Mouse (Mus musculus): ENCODE measurements around the gene Gm21761. TPM values are rescaled to one million over a fixed set of nuclear protein-coding genes. Genes with fewer than 3 reads are reported as not detected.
"Not testable (repeated sequence)": the region's sequence is repeated elsewhere in the genome, so short reads cannot be mapped to it uniquely, and the experiment has no call there.

Gene Gm21761
- polyA plus RNA-seq (2016; fragmentation: Nextera tagmentation; extraction: Ambion mirVana), result not detected in 2 replicates

DNA sequence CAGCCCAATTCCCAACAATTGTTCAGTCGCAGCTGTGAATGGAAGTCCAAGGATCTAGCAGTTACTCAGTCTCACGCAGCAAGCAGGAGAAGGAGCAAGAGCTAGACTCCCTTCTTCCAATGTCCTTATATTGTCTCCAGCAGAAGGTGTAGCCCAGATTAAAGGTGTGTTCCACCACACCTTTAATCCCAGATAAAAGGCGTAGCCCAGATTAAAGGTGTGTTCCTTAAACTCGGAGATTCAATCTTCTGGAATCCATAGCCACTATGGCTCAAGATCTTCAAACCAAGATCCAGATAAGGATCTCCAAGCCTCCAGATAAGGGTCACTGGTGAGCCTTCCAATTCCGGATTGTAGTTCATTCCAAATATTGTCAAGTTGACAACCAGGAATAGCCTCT, at the start of gene Gm21761:
Gm21761 (minus strand) TSS at position 101 of the 400 bp plus-strand sequence.
- DNase-seq (ENCODE audit: low spot score); H3K4me3 ChIP-seq; H3K9me3 ChIP-seq; H3K27ac ChIP-seq; H3K27me3 ChIP-seq (ENCODE audit: insufficient read depth, poor library complexity, severe bottlenecking); H3K4me1 ChIP-seq (replicated peaks); H3K36me3 ChIP-seq: not testable (repeated sequence)
- WGBS, result no CpG with 5 or more reads among the region's 5 CpGs

DNA sequence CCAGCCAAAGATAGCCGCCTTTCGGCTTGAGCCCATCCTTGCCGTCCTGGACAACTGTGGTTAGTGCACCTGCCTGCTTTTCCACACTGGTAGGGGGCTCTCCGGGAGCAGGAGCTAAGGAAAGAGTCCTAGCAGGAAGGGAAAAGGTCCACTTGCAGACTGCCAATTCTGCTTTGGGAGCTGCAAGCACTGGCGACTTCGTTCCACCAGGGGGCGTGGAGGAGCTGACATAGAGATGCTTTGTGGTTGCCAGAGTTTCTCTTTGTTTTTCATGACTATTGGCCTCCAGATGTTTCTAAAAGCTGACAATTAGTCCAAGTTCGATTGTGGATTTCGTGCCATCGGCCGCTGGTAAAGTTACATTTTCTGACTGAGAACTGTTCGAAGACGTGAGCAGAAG, 40.1 kb upstream of the Gm21761 start:
- not testable (repeated sequence) for H3K36me3 ChIP-seq; H3K9me3 ChIP-seq; H3K4me3 ChIP-seq; H3K27ac ChIP-seq; H3K27me3 ChIP-seq (ENCODE audit: insufficient read depth, poor library complexity, severe bottlenecking); H3K4me1 ChIP-seq (replicated peaks); DNase-seq (ENCODE audit: low spot score)
- whole genome bisulfite sequencing, result no CpG with 5 or more reads among the region's 13 CpGs

DNA sequence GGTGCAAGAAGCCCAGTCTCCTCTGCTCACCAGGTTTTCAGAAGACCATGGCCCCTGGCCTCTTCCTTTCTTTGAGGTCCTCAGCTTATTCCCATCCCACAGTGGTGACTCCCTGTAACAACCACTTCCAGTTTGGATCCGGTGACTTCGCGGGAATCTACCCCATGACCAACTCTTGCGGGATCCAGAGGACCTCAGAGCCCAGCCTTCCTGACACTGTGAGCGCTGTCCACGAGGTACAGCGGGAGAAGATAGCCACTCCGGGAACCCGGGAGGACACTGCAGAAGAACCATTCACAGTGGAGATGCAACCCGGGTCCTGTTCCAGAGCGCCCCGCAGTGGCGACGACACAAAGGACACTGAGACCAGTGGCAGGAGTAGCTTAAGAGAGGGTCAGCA, 39.1 kb upstream of the Gm21761 start:
- not testable (repeated sequence) for H3K4me1 ChIP-seq (replicated peaks); H3K36me3 ChIP-seq; DNase-seq (ENCODE audit: low spot score); H3K9me3 ChIP-seq; H3K27ac ChIP-seq; H3K4me3 ChIP-seq; H3K27me3 ChIP-seq (ENCODE audit: insufficient read depth, poor library complexity, severe bottlenecking)
- WGBS, result no CpG with 5 or more reads among the region's 14 CpGs

DNA sequence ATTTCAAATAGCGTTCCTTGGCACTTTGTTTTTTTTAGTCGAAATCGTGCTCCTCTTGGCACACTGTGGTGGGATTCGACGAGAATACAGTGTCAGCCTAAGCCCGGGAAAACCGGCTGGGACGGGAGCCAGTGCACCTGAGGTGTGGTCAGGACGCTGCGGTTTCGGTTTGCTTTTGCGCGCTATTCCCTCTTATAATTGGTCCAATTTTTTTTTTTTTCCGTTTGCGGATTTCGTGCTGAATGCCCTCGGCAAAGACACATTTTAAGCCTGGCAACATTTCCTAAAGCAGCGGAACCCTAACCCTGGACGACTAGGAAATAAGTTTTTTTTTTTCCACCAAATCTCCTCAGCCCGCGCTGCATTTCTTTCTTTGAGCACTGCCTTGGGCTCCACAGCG, 36.9 kb upstream of the Gm21761 start:
- not testable (repeated sequence) for H3K9me3 ChIP-seq; H3K36me3 ChIP-seq; H3K27ac ChIP-seq; H3K4me1 ChIP-seq (replicated peaks); H3K27me3 ChIP-seq (ENCODE audit: insufficient read depth, poor library complexity, severe bottlenecking); H3K4me3 ChIP-seq
- peak; percentile 21 for DNase-seq (ENCODE audit: low spot score)
- WGBS, result under 1% methylated on average over 22 of the region's 22 CpGs

DNA sequence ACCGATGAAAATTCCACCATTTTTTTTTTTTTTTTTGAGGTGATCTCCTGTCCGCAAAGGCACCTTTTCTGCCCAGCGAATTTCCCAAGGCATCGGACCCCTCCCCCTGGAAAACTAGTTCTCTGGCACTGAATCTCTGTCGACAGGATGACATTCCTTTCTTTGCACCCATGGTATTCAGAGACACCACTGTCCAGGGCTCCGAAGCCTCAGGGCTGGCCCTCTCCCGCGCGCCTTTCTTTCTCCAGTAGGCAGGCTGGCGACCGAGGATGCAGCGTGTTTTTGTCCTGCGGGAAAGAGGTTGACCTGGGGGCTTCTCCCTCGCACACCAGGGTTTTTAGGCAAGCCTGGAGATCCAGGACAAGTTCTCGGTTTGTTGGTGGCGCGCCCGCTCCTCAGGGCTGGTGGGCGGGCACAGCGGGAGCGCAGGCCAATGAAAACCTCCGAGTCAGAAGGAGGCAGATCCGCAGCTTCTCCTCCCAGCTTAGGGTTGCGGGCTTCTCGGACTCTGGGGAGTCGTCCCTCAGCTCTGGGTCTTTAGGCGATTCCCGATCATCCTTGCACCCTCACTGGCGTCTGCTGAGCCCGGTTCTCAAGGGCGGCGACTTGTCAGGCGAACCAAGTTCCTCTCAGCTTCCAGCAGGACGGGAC, 36.4 kb upstream of the Gm21761 start:
- not testable (repeated sequence) for H3K4me3 ChIP-seq; H3K27me3 ChIP-seq (ENCODE audit: insufficient read depth, poor library complexity, severe bottlenecking); H3K9me3 ChIP-seq; H3K27ac ChIP-seq; DNase-seq (ENCODE audit: low spot score); H3K36me3 ChIP-seq; H3K4me1 ChIP-seq (replicated peaks)
- WGBS, result under 1% methylated on average over 20 of the region's 34 CpGs

DNA sequence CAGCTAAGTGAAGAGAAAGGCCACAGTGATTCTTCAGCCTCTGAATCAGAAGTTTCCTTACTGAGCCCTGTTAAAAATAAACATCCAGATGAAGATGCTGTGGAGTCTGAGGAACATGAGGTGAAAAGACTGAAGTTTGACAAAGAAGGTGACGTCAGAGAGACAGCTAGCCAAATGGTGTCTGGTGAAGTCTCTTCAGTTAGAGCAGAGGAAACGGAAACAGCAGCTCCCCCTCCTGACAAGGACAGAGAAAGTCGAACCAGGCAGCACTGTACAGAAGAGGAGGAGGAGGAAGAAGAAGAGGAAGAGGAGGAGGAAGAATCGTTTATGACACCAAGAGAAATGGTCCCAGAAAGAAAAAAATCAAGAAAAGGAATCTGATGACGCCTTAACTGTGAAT, 33.8 kb upstream of the Gm21761 start:
- not testable (repeated sequence) for DNase-seq (ENCODE audit: low spot score); H3K27me3 ChIP-seq (ENCODE audit: insufficient read depth, poor library complexity, severe bottlenecking); H3K36me3 ChIP-seq; H3K4me3 ChIP-seq; H3K4me1 ChIP-seq (replicated peaks); H3K9me3 ChIP-seq; H3K27ac ChIP-seq
- no CpG with 5 or more reads among the region's 5 CpGs for WGBS

DNA sequence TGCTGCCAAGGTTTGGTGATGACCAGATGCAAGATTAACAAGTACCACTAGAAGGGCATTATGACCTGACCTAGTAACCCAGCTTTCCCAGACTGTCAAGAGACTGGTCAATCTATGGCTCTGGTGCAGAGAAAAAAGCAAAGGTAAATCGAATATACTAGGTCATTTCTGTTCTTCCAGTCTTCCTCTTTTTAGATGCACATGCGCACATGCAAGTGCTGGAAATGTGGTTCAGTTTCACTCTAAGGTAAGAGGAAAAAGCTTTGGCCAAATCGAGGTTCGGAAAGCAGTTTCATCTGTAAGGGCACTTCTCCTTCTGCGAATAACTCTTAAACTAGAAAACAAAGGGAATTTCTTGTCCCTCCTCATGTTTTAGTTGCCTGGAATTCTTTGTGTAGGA, 26.5 kb upstream of the Gm21761 start:
- not testable (repeated sequence) for H3K27me3 ChIP-seq (ENCODE audit: insufficient read depth, poor library complexity, severe bottlenecking); H3K4me1 ChIP-seq (replicated peaks); H3K9me3 ChIP-seq; H3K27ac ChIP-seq; DNase-seq (ENCODE audit: low spot score); H3K36me3 ChIP-seq; H3K4me3 ChIP-seq
- no CpG with 5 or more reads among the region's 5 CpGs for WGBS

DNA sequence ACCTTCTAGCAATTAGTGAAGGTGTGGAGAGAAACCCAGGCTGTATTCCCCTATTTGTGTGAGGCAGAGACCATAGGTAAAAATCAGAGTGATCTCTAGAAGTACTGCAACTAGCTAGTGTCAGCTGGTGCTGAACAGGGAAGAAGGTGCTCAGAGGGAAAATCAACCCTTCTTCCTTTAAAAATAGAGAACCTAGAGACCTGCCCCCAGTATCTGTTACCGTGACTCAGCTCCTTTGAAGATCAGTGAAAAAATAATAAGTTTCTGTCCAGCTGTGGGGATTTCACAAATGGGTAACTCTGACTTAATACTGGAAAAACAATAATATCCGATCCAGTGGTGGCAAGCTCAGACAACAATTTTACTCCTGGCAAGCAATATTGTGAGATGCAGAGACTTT, 26.0 kb upstream of the Gm21761 start:
- H3K4me3 ChIP-seq; H3K4me1 ChIP-seq (replicated peaks); H3K27me3 ChIP-seq (ENCODE audit: insufficient read depth, poor library complexity, severe bottlenecking); H3K27ac ChIP-seq; DNase-seq (ENCODE audit: low spot score); H3K9me3 ChIP-seq; H3K36me3 ChIP-seq: not testable (repeated sequence)
- 75% methylated on average over 2 of the region's 2 CpGs for WGBS

DNA sequence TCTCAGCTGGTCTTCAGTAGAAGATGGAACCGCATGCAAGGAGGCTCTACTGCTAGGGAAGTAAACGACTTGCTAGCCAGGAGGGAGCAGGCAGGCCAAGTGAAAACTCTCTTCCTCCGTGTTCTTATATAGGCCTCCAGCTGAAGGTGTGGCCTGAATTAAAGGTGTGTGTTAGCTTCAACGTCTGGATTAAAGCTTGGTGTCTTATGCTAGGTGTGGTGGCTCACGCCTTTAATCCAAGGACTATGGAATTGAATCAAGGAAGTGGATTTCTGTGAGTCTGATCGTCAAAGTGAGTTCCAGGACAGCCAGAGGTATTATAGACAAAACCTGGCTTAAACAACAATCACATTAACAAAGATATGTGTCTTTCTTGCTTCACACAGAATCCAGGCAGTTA, 21.6 kb upstream of the Gm21761 start, which contains the start of gene B020031M17Rik:
B020031M17Rik (minus strand) TSS at position 101 of the 400 bp plus-strand sequence.
- not testable (repeated sequence) for H3K4me3 ChIP-seq; H3K27me3 ChIP-seq (ENCODE audit: insufficient read depth, poor library complexity, severe bottlenecking); H3K9me3 ChIP-seq; H3K36me3 ChIP-seq; DNase-seq (ENCODE audit: low spot score); H3K27ac ChIP-seq; H3K4me1 ChIP-seq (replicated peaks)
- 71% methylated on average over 4 of the region's 6 CpGs for WGBS

DNA sequence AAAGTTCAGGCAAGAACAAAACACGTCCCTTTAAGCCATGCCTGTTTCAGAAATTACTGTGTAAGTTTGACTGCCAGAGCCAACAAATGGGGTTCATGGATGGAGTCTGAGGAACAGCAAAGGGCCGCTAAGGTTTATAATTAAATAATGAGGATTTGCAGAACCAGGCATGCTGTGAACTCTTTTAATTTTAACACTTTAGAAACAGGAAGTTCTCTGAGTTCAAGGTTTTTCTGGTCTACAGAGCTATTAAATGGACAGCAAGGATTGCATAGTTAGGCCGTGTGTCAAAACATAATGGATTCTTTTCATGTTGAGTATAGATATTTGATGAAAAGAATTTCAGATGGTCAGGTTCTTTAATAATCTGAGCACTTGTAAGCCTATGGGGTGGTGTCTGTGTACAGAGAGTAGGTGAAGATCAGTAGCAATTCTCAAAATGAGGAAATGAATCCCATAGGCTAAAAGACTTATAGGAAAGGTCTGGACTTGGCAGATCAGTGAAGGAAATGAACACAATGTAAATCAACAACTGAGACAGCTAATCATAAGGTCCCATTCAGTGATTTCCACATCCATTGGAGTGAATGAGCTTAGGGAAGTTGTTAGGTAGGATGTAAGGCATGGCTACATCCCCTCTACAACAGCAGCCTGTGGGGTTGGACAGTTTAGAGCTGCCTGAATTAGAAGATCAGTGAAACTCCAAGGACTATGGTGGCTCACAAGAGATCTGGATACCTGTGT, 4.3 kb downstream of the Gm21761 start:
- H3K27me3 ChIP-seq (ENCODE audit: insufficient read depth, poor library complexity, severe bottlenecking); H3K27ac ChIP-seq; H3K4me3 ChIP-seq; H3K4me1 ChIP-seq (replicated peaks); DNase-seq (ENCODE audit: low spot score); H3K36me3 ChIP-seq; H3K9me3 ChIP-seq: not testable (repeated sequence)
- 87% methylated on average over 3 of the region's 3 CpGs for WGBS

DNA sequence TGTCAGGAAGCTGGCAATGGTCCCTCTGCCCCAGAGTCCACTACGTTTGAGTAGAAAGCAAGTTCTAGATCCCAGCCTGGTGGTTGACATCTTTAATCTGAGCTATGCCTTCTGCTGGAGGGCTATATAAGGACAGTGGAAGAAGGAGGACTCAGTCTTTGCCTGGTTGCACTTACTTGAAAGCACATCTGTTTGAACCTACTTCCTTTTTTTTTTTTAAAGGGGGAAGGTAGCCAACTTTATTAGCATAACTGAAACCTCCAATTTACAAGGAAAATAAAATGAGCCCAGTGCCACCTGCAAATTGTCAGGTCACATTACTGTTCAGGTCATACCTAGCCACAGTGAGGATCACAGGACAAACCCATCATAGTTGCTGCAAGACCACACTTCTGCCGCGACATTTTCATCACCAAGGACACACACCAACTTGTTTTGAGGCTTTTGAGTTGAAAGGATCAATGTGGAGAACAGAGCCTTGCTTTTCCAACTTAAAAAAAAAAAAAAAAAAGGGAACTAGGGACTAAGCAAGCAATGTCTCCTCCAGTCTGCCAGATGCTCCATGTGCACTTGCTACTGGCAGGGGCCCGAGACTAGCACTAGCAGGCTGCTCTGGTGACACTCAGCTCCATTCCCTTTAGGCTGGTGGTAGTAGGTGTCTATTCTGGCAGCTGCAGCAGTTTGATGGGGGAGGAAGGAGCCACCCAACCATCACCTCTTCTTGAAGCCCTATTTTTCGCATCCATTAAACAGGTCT, 11.9 kb downstream of the Gm21761 start:
- 89% methylated on average over 4 of the region's 5 CpGs for WGBS
- not testable (repeated sequence) for H3K27me3 ChIP-seq (ENCODE audit: insufficient read depth, poor library complexity, severe bottlenecking); H3K27ac ChIP-seq; H3K4me3 ChIP-seq; DNase-seq (ENCODE audit: low spot score); H3K4me1 ChIP-seq (replicated peaks); H3K36me3 ChIP-seq; H3K9me3 ChIP-seq

DNA sequence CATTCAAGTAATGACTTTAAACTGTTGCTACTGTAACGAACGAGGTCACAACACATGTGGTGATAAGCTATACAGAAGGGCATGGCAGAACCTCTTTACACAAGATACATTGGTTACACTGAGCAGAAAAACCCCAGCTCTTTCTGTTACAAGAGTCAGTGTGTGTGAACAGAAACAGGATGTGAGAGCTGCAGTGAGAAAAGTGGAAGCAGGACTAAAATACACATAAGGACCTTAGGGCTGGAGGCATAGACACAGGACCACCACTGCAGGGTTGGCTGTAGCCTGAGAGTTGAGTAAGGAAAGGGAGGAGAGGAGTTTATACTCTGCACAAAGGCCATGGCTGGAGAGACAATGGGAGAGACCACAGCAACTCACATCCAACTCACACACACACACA, 12.6 kb downstream of the Gm21761 start:
- H3K9me3 ChIP-seq; H3K36me3 ChIP-seq; H3K27me3 ChIP-seq (ENCODE audit: insufficient read depth, poor library complexity, severe bottlenecking); DNase-seq (ENCODE audit: low spot score); H3K27ac ChIP-seq; H3K4me3 ChIP-seq; H3K4me1 ChIP-seq (replicated peaks): not testable (repeated sequence)
- 76% methylated on average over 2 of the region's 2 CpGs for WGBS

DNA sequence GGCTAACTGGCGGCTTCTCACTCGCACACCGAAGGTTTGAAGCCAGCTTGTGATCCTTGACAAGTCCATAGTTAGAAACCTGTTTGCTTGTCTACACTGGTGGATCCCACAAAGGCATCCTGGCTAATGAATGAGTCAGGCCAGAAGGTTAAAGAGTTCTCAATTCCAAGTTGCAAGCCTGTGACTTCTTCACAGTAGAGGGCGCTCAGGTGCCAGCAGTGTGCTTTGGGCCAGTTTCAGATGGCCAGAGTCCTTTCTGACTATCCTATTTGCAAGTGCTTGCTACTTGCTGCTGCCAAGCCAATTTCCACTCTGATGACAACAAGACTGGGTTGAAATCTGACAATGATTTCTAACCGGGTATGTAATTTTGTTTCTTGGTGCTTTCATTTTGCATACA, 30.5 kb downstream of the Gm21761 start:
- not testable (repeated sequence) for DNase-seq (ENCODE audit: low spot score); H3K27me3 ChIP-seq (ENCODE audit: insufficient read depth, poor library complexity, severe bottlenecking); H3K36me3 ChIP-seq; H3K27ac ChIP-seq; H3K4me1 ChIP-seq (replicated peaks); H3K9me3 ChIP-seq; H3K4me3 ChIP-seq
- 52% methylated on average over 5 of the region's 5 CpGs for WGBS

Data from hindbrain, embryonic 10.5 days (tissue).